Mouse (Mus musculus) thymus, adult 2 months (tissue): ENCODE data around the gene Zbtb42. TPM values are rescaled to one million over a fixed set of nuclear protein-coding genes. Genes with fewer than 3 reads are reported as not detected.

Experiments
- DNase-seq: peaks from one replicate; pipeline ENCODE4 v3.0.0; 2021
- H3K27ac ChIP-seq: fragments of 200-500 bp; 2 replicates; pipeline ENCODE4 v1.5.1; 2012; ENCODE audit warnings: low read length, control low read depth; ENCODE audit not compliant: control insufficient read depth, insufficient read depth
- H3K27me3 ChIP-seq: fragments of 200-500 bp; 2 replicates; pipeline ENCODE4 v1.6.1; 2012; ENCODE audit warnings: mild to moderate bottlenecking, low read length, moderate library complexity, mixed read lengths; ENCODE audit not compliant: control insufficient read depth, insufficient read depth
- H3K36me3 ChIP-seq: fragments of 200-500 bp; 2 replicates; pipeline ENCODE4 v1.6.1; 2012; ENCODE audit warnings: mild to moderate bottlenecking, low read length, moderate library complexity; ENCODE audit not compliant: control insufficient read depth, insufficient read depth
- H3K4me1 ChIP-seq: fragments of 200-500 bp; replicated peaks from 2 replicates; pipeline ENCODE4 v1.6.1; 2012; ENCODE audit warnings: low read length; ENCODE audit not compliant: control insufficient read depth, insufficient read depth
- H3K4me3 ChIP-seq: fragments of 200-500 bp; 2 replicates; pipeline ENCODE4 v1.5.1; 2012; ENCODE audit warnings: mild to moderate bottlenecking, low read length, control low read depth, moderate library complexity; ENCODE audit not compliant: control insufficient read depth, insufficient read depth
- CTCF ChIP-seq: fragments of 200-500 bp; IDR thresholded peaks from 2 replicates; pipeline ENCODE4 v1.5.1; 2012; ENCODE audit warnings: mild to moderate bottlenecking, control low read depth, low read length, moderate library complexity, borderline replicate concordance; ENCODE audit not compliant: control insufficient read depth, poor library complexity, insufficient read depth; ENCODE audit errors: extremely low read depth
- POLR2A ChIP-seq: fragments of 200-500 bp; IDR thresholded peaks from 2 replicates; pipeline ENCODE4 v1.6.1; 2012; ENCODE audit warnings: mild to moderate bottlenecking, low read length, control low read depth, moderate library complexity; ENCODE audit not compliant: control insufficient read depth, poor library complexity, insufficient read depth; ENCODE audit errors: extremely low read depth
- WGBS: fragments of 180-500 bp; shearing (Covaris S2); methylation state at CpG from one replicate; pipeline ENCODE4 v1.1.7; 2018; 5-methylcytosine and 5-hydroxymethylcytosine counted together
- polyA plus RNA-seq: library from polyadenylated mRNA; depleted of rRNA; stranded (reverse); fragments of >200 nt; gene quantifications from 2 replicates; pipeline ENCODE4 v1.2.3, GENCODE M21; 2012

The Zbtb42 gene
- polyA plus RNA-seq, 1 experiment = 17.8 TPM

DNA sequence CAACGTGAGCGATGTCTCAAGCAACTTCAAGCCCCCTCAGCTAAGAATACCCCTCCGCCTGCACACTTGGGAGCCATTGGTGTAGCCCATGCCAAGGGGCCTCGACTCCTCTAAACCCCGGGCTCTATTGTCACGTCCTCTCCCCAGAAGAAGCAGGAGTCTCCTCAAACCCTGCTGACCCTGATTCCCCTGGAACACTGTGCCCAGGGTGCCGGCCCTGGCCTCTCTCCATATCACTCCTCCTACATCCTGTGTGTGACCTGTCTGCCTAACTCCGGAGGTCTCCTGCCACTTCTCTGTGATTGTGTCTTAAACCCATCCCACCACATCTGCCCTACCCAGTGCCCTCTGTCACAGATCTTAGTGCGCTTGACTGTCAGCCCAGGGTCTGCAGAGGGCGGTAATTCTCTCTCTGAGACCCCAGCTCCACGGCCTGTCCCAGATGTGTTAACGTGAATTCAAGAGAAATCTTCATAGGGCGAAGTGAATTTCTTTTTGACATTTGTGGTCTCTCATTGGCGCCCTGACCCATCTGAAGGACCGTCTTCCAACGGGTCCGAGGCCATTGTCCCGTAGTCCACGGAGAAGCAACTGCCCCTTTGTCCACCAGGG is 579 bp upstream of the Zbtb42 start:
- peaks cover 4% of the 10 kb centered on the region; the same call in 1 of the 2 replicates for H3K27me3 ChIP-seq
- TF ChIP-seq POLR2A (no peak), CTCF (no peak)
- WGBS = 48% methylated on average over 19 of the region's 19 CpGs

DNA sequence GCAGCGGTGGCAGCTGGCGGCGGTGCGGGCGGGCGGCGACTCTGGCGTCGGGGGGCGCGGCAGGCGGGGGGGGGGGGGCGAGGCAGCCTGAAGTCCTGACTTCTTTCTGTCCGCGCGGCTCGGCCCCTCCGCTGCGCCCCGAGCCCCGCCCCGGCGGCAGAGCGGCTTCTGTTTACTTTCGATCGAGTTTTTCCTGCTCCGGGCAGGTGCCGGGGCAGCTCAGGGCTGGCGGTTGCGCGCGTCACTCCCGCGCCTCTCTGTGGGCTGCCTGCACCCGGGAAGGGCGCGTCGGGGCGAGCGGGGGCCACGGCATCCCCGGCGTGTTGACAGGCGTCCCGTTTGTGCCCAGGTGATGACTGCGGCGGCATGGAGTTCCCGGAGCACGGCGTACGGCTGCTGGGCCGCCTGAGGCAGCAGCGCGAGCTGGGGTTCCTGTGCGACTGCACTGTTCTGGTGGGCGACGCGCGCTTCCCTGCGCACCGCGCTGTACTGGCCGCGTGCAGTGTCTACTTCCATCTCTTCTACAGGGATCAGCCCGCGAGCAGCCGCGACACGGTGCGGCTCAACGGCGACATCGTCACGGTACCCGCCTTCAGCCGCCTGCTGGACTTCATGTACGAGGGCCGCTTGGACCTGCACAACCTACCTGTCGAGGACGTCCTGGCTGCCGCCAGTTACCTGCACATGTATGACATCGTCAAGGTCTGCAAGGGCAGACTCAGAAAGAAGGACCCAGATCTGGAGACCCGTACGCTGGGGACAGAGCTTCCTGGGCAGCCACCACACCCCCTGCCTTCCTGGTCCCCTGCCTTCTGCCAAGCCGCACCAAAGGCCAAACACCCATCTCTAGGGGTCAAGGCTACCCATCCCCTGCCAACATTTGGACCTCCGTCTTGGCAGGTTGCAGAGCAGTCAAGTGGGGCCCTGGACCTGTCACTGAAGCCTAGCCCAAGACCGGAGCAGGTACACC is 684 bp downstream of the Zbtb42 start:
- no peaks in the 10 kb centered on the region for H3K36me3 ChIP-seq
- peak; percentile 50 for DNase-seq

More for the DNA sequence above, 579 bp upstream of the Zbtb42 start:
- no peak overlapping the region for H3K27ac ChIP-seq
- H3K4me3 ChIP-seq = peak overlapping the region; percentile 93
- no peak for DNase-seq
- H3K36me3 ChIP-seq = no peaks in the 10 kb centered on the region
- peaks cover 34% of the 10 kb centered on the region for H3K4me1 ChIP-seq

DNA sequence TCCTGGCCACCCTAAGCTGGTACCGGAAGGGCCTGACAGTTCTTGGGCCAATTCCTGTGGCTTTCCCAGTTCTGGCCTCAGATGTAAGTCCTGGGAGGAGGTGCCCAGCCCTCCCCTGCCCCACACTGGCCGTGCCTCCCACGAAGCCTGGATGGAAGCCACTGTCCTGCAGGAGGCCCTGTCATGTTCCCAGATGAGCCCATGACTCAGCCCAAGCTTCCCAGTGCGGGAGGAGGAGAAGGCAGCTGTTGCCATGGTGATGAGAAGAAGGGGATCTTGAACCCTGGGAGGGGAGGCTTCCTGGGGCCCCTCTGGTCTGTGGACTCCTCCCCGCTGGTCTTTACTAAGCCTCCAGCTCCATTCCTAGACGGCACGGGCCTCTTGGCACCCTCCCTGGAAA is 4.7 kb downstream of the Zbtb42 start:
- WGBS = 87% methylated on average over 7 of the region's 7 CpGs

More for the DNA sequence above, 684 bp downstream of the Zbtb42 start:
- Histone ChIP-seq H3K4me3 (peak overlapping the region; percentile 93), H3K4me1 (peaks cover 27% of the 10 kb centered on the region), H3K27me3 (peaks cover 4% of the 10 kb centered on the region; the same call in 1 of the 2 replicates), H3K27ac (no peak overlapping the region)
- WGBS = 10% methylated on average over 77 of the region's 87 CpGs
- TF ChIP-seq CTCF (no peak), POLR2A (no peak)

DNA sequence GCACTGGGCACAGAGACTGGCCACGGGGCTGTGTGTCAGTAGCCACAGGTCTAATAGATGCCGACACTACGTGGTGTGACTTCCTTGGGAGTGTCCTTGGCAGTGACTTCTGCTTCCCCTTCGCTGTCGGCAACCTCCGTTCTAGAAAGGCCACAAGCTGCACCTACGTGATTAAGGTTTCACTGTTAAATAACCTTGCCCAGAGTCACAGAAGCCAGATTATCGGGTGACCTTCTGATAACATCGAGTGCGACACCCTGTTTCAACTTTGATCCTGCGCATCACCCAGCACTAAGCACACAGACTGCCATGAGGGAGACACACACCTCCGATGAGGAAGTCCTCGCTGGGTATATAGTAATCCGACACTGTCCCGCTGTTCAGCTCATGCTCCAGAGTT is 9.8 kb downstream of the Zbtb42 start:
- Histone ChIP-seq H3K4me1 (peaks cover 15% of the 10 kb centered on the region), H3K27ac (no peak overlapping the region), H3K4me3 (peak overlapping the region; percentile 2; the same call in 1 of the 2 replicates), H3K27me3 (no peaks in the 10 kb centered on the region), H3K36me3 (no peaks in the 10 kb centered on the region)
- WGBS = 6% methylated on average over 15 of the region's 15 CpGs
- no peak for DNase-seq
- TF ChIP-seq CTCF (no peak), POLR2A (no peak)

More for the DNA sequence above, 4.7 kb downstream of the Zbtb42 start:
- TF ChIP-seq POLR2A (no peak), CTCF (no peak)
- Histone ChIP-seq H3K4me3 (no peak overlapping the region), H3K27ac (no peak overlapping the region), H3K36me3 (no peaks in the 10 kb centered on the region), H3K4me1 (peaks cover 10% of the 10 kb centered on the region), H3K27me3 (peaks cover 4% of the 10 kb centered on the region; the same call in 1 of the 2 replicates)
- DNase-seq = no peak

DNA sequence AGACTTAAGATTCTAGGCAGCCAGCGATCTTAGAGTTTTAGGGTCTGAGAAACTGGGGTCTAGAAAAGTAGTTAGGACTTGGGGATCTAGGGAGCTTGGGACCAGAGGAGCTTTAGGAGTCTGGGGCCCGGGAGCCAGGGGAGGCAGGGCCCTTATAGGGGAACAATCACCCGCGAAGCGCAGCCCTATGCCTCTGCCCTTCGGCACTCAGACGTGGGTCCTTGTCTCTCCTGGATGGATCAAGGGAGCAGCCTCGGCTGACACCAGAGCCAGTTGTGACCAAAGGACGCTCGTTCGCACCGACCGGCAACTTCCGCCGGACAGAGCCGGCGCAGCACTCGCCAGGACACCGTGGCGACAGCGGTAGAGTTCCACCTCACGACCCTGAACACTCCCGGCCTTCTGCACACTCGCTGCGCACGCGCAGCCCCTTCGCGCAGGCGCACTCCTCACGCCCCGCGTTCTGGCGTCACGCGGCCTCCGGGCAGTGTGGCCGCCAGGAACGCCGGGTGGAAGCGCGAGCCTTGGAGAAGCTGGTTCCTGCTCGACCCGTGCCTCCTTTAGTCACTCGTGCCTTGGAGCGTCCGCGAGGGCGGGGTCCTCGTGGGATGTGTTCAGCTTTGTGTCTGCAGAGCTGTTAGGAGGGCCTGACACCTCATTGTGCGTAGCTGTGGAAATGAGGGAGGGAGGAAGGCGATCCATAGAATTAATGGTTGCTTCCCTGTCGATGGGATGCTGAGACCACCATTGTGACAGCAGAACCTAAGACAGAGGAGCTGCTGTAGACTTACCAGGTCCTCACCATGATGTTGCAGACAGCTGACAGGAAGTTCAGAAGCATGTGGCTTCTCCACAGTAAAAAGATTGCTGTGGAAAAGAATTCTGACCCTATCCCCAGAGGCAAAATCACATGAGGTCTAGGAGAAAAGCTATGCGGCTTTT is 14.8 kb downstream of the Zbtb42 start:
- H3K27me3 ChIP-seq = no peaks in the 10 kb centered on the region
- H3K36me3 ChIP-seq = no peaks in the 10 kb centered on the region
- DNase-seq = peak; percentile 93
- H3K27ac ChIP-seq = peak overlapping the region; percentile 25
- TF ChIP-seq CTCF = 0 out of 2 replicates have a peak, but pooled peaks have one; percentile 37
- peak; percentile 90 for TF ChIP-seq POLR2A
- WGBS = under 1% methylated on average over 54 of the region's 54 CpGs
- H3K4me3 ChIP-seq = peak overlapping the region; percentile 78
- peaks cover 19% of the 10 kb centered on the region for H3K4me1 ChIP-seq

DNA sequence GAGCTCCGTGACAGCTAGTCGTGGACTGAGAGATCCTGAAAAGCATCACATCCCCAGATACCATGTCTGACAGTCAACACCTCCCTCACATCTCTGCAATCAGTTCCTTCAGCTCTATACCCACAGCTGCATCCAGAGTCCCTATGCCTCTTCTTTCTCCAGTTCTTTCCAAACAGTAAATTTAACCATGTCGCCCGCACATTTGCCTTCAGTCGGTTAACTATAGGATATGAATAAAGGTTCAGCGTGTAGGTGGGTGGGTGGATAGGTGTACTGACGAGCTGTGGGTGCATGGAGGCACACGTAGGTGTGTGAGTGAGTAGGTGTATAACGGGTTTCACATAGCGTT is 15.5 kb downstream of the Zbtb42 start:
- Histone ChIP-seq H3K4me3 (no peak overlapping the region), H3K27ac (no peak overlapping the region), H3K27me3 (no peaks in the 10 kb centered on the region), H3K36me3 (no peaks in the 10 kb centered on the region), H3K4me1 (peaks cover 14% of the 10 kb centered on the region)
- DNase-seq = no peak
- TF ChIP-seq CTCF = no peak
- 77% methylated on average over 10 of the region's 10 CpGs for WGBS
